Mouse (Mus musculus) spleen, adult 18-20 months (tissue): ENCODE results near the gene Slc12a5.

Experiments
- DNase-seq, 2 experiments: peaks; one replicate each; pipeline ENCODE4 v3.0.0; 2022; ENCODE audit warnings: mixed read lengths in 2 of 2

The Slc12a5 gene

DNA sequence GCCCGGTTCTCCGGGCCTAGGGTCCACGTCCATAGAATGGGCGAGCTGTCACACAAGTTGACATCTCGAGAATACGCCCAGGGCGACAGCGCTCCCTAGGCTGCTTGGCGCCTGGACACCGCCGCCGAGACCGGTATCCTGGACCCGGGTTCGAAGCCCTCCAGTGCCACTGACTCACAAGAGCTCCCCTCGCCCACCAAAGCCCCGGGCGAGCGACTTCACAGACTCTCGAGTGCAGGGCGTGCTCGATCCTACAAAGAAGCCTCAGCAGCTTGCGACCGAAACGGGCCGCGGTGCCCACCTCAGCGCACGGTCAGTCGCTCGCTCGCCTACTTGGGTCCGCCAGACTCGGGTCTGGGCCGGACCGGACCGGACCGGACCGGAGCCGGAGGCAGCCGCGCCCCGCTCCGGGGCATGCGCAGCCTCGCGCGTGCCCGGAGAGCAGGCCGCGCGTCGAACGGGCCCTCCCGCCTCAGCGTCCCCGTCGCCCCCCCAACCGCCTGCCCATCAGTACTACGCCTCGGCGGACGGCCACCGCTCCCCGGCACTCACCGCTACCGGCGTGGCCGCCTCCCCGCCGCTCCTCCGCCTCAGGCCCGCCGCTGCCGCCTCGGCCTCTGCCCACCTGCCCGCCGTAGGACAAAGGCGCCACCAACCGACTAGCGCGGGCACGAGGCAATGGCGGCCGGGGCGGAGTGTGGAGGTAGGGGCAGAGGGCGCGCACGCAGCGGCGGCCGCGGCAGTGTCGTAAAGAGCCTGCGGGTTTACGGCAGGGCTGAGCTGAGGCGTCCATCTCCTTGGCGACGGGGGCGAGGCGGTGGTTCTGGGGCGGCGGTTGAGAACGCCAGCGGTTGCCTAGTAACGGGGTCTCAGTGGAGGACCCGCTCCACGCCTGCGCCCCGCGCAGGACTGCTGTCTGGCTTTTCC, 73.8 kb downstream of the Slc12a5 start, which contains the start of gene Ncoa5:
Ncoa5 (minus strand) TSS at position 737 of the 927 bp plus-strand sequence.
- DNase-seq = peak; percentile 95

- no peak for DNase-seq
These were observed 74.4 kb downstream of the Slc12a5 start for GRCm38 (mm10) chr2:165035058-165035431.

DNA sequence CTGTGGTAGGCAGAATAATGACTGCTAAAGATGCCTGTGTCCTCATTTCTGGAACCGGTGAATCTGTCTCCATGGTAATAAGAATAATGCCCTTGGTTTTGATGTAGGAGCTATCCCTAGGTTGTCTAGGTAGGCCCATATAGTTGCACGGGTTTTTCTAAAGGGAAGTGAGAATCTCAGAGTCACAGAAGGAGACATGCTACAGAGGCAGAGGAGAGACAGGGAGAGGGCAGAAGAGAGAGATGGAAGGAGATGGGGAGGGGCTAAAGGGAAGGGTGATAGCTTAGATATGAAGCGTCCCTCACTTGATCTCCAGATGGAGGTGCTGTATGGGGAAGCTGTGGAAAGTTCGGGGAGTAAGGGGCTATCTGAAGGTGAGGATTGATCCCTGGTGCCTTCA, 76.8 kb downstream of the Slc12a5 start:
- DNase-seq = no peak

GRCm38 (mm10) chr2:165042126-165042525, 81.5 kb downstream of the Slc12a5 start:
- no peak for DNase-seq

GRCm38 (mm10) chr2:165043090-165043636, 82.6 kb downstream of the Slc12a5 start:
- DNase-seq = no peak

DNA sequence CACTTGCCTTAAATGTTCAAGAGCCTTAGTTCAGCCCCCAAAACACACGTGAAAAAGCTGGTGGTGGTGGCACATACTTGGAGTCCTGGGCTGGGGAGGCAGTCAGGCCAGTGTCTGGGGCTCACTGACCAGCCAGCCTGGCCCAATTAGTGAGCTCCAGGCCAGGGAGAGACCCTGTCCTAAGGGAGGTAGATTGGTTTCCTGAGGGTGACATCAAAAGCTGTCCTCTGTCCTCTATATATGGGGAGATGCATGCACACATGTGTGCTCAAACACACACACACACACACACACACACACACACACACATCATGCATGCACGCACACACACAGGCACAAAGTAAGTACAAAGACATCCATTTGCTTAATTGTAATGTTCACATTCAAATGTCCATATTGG, 83.1 kb downstream of the Slc12a5 start:
- DNase-seq = no peak

DNA sequence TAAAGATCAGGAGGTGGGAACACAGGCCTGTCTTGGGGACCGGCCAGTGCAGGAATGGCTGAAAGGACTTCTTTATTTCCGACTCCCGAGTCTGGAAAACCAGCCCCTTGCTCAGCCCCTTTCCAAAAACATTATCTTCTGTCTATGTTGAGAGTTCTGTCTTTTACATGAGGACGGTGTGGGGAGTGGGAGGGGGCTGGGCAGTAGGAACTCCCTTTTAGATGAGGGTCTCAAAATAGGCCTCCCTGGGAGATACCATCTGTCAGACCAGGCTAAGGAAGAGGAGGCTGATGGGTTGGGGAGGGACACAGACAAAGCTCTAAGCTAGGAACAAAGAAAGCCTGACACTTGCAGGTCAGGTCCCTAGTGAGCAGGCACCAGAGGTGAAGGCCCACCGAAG, 88.4 kb downstream of the Slc12a5 start:
- DNase-seq = no peak
